Mouse (Mus musculus): ENCODE results near the gene Cnn1. TPM values are rescaled to one million over a fixed set of nuclear protein-coding genes. Genes with fewer than 3 reads are reported as not detected.
"Not testable (repeated sequence)": the region's sequence is repeated elsewhere in the genome, so short reads cannot be mapped to it uniquely, and the experiment has no call there.

Cnn1 gene
- polyA plus RNA-seq, 2 experiments: 0.09 to 0.17 TPM

GRCm38 (mm10) chr9:22072276-22072675 lies 26.7 kb upstream of the Cnn1 start:
- TF ChIP-seq EP300 (IDR thresholded peaks at IDR 0.05; ENCODE audit: low read depth) (no peak), CTCF (IDR thresholded peaks at IDR 0.05; ENCODE audit: low read depth) (no peak)
- 85% methylated on average over 4 of the region's 4 CpGs for WGBS (ENCODE audit: insufficient replicate concordance)
- ATAC-seq (ENCODE audit: insufficient read depth) (no peak), DNase-seq (ENCODE audit: low read depth in 3 of 3, low spot score in 3 of 3) (no peak)
- no peak overlapping the region for H3K4me3 ChIP-seq (ENCODE audit: insufficient read depth in 1 of 2, low read depth in 2 of 2, low read length in 2 of 2)
- no peaks in the 10 kb centered on the region for H3K27me3 ChIP-seq (ENCODE audit: control insufficient read depth, insufficient read depth, low read length)
- H3K27ac ChIP-seq: no peak overlapping the region
- H3K4me1 ChIP-seq (replicated peaks; ENCODE audit: control insufficient read depth in 2 of 2, insufficient read depth in 2 of 2, low read length in 1 of 2): peaks cover 0 to 6% of the 10 kb centered on the region in 2 experiments; a peak in 2 of 4 replicates
- no peak overlapping the region for H3K9ac ChIP-seq (replicated peaks)
- no peak overlapping the region for H3K4me2 ChIP-seq (ENCODE audit: low read depth)
- no peaks in the 10 kb centered on the region; the same call in 1 of the 2 replicates for H3K36me3 ChIP-seq (replicated peaks; ENCODE audit: control insufficient read depth, insufficient read depth, low read depth)
- H3K9me3 ChIP-seq (ENCODE audit: control insufficient read depth, low read length): no peaks in the 10 kb centered on the region

GRCm38 (mm10) chr9:22075778-22076177 lies 23.2 kb upstream of the Cnn1 start:
- not testable (repeated sequence) for H3K9ac ChIP-seq (replicated peaks); H3K36me3 ChIP-seq (replicated peaks; ENCODE audit: control insufficient read depth, insufficient read depth, low read depth); ATAC-seq (ENCODE audit: insufficient read depth); H3K4me1 ChIP-seq (replicated peaks; ENCODE audit: control insufficient read depth in 2 of 2, insufficient read depth in 2 of 2, low read length in 1 of 2); H3K4me3 ChIP-seq (ENCODE audit: insufficient read depth in 1 of 2, low read depth in 2 of 2, low read length in 2 of 2); H3K27ac ChIP-seq; DNase-seq (ENCODE audit: low read depth in 3 of 3, low spot score in 3 of 3); H3K27me3 ChIP-seq (ENCODE audit: control insufficient read depth, insufficient read depth, low read length); H3K9me3 ChIP-seq (ENCODE audit: control insufficient read depth, low read length); H3K4me2 ChIP-seq (ENCODE audit: low read depth)
- 70% methylated on average over 5 of the region's 5 CpGs for WGBS (ENCODE audit: insufficient replicate concordance)

GRCm38 (mm10) chr9:22076223-22076622 lies 22.8 kb upstream of the Cnn1 start:
- Histone ChIP-seq H3K9ac (replicated peaks) (no peak overlapping the region), H3K9me3 (ENCODE audit: control insufficient read depth, low read length) (no peaks in the 10 kb centered on the region), H3K27ac (no peak overlapping the region), H3K36me3 (replicated peaks; ENCODE audit: control insufficient read depth, insufficient read depth, low read depth) (no peaks in the 10 kb centered on the region; the same call in 1 of the 2 replicates), H3K27me3 (ENCODE audit: control insufficient read depth, insufficient read depth, low read length) (no peaks in the 10 kb centered on the region), H3K4me3 (ENCODE audit: insufficient read depth in 1 of 2, low read depth in 2 of 2, low read length in 2 of 2) (no peak overlapping the region), H3K4me1 (replicated peaks; ENCODE audit: control insufficient read depth in 2 of 2, insufficient read depth in 2 of 2, low read length in 1 of 2) (no peaks in the 10 kb centered on the region; a peak in 1 of 4 replicates), H3K4me2 (ENCODE audit: low read depth) (no peak overlapping the region)
- DNase-seq (ENCODE audit: low read depth in 3 of 3, low spot score in 3 of 3) (no peak), ATAC-seq (ENCODE audit: insufficient read depth) (no peak)
- no peak for TF ChIP-seq CTCF (IDR thresholded peaks at IDR 0.05; ENCODE audit: low read depth)
- TF ChIP-seq EP300 (IDR thresholded peaks at IDR 0.05; ENCODE audit: low read depth): no peak
- 90% methylated on average over 23 of the region's 23 CpGs for WGBS (ENCODE audit: insufficient replicate concordance)

GRCm38 (mm10) chr9:22084667-22085021 lies 14.4 kb upstream of the Cnn1 start:
- no peak for TF ChIP-seq EP300 (IDR thresholded peaks at IDR 0.05; ENCODE audit: low read depth)
- no peak for TF ChIP-seq CTCF (IDR thresholded peaks at IDR 0.05; ENCODE audit: low read depth)
- peak overlapping the region; percentile 85 for H3K9ac ChIP-seq (replicated peaks)
- no peak overlapping the region for H3K27ac ChIP-seq
- H3K4me1 ChIP-seq (replicated peaks; ENCODE audit: control insufficient read depth in 2 of 2, insufficient read depth in 2 of 2, low read length in 1 of 2): peaks cover 0 to 5% of the 10 kb centered on the region in 2 experiments; a peak in 3 of 4 replicates
- H3K36me3 ChIP-seq (replicated peaks; ENCODE audit: control insufficient read depth, insufficient read depth, low read depth): no peaks in the 10 kb centered on the region
- DNase-seq (ENCODE audit: low read depth in 3 of 3, low spot score in 3 of 3) (no peak), ATAC-seq (ENCODE audit: insufficient read depth) (no peak)
- H3K27me3 ChIP-seq (ENCODE audit: control insufficient read depth, insufficient read depth, low read length): no peaks in the 10 kb centered on the region
- H3K4me2 ChIP-seq (ENCODE audit: low read depth): peak overlapping the region; percentile 81
- WGBS (ENCODE audit: insufficient replicate concordance): 28% methylated on average over 4 of the region's 4 CpGs
- no peaks in the 10 kb centered on the region for H3K9me3 ChIP-seq (ENCODE audit: control insufficient read depth, low read length)
- H3K4me3 ChIP-seq (ENCODE audit: insufficient read depth in 1 of 2, low read depth in 2 of 2, low read length in 2 of 2): peak overlapping the region; percentile 70 to 79

- peak within 1 kb of the TSS; percentile 85 for H3K9ac ChIP-seq (replicated peaks)
- H3K27me3 ChIP-seq (ENCODE audit: control insufficient read depth, insufficient read depth, low read length): no peaks in the 10 kb centered on the region
- H3K4me3 ChIP-seq (ENCODE audit: insufficient read depth in 1 of 2, low read depth in 2 of 2, low read length in 2 of 2): peak within 1 kb of the TSS; percentile 70 to 79
- peak within 1 kb of the TSS; percentile 29 for H3K27ac ChIP-seq
- WGBS (ENCODE audit: insufficient replicate concordance): under 1% methylated on average over 48 of the region's 48 CpGs
- ATAC-seq (ENCODE audit: insufficient read depth) (peak; percentile 99), DNase-seq (ENCODE audit: low read depth in 3 of 3, low spot score in 3 of 3) (peak; percentile 94 to 96 (median 96))
- peak within 1 kb of the TSS; percentile 81 for H3K4me2 ChIP-seq (ENCODE audit: low read depth)
- TF ChIP-seq EP300 (IDR thresholded peaks at IDR 0.05; ENCODE audit: low read depth) (no peak), CTCF (IDR thresholded peaks at IDR 0.05; ENCODE audit: low read depth) (no peak)
- H3K4me1 ChIP-seq (replicated peaks; ENCODE audit: control insufficient read depth in 2 of 2, insufficient read depth in 2 of 2, low read length in 1 of 2): peaks cover 0 to 5% of the 10 kb centered on the region in 2 experiments; a peak in 3 of 4 replicates
- H3K36me3 ChIP-seq (replicated peaks; ENCODE audit: control insufficient read depth, insufficient read depth, low read depth): no peaks in the 10 kb centered on the region
- no peaks in the 10 kb centered on the region for H3K9me3 ChIP-seq (ENCODE audit: control insufficient read depth, low read length)
These were observed 13.8 kb upstream of the Cnn1 start, which contains the start of gene Ecsit for GRCm38 (mm10) chr9:22085022-22085834. Gene Ecsit (minus strand): TSS chr9:22085438.
